18 mouse cellular contexts compared by ENCODE assay signal in genomic region chr8:111754736-111755135, GRCm38 (mm10).
"Had no signal": no experiment of that assay in that cellular context is flagged by ENCODE, and none has a peak within 500 bp of the region (broad histone marks: within the 10 kb centered on the region; RNA-seq: fewer than 3 reads in every experiment).

No protein-coding gene starts in this region.

- H3K4me2 ChIP-seq: liver, embryonic 15.5 days; lung, embryonic 15.5 days; midbrain, embryonic 12.5 days; neural tube, embryonic 13.5 days; neural tube, embryonic 15.5 days had no signal

- DNase-seq: lung, adult 18-20 months; midbrain, embryonic 14.5 days; retina, postnatal 1 day; right cerebral cortex, adult 18-20 months; right cerebral cortex, postnatal 25 days; right cerebral cortex, postnatal 4 days; spleen, adult 18-20 months; thymus, adult 18-20 months; thymus, postnatal 14 days; thymus, postnatal 36 days had no signal

- H3K27me3 ChIP-seq: liver, embryonic 15.5 days; lung, embryonic 15.5 days; midbrain, embryonic 12.5 days; neural tube, embryonic 13.5 days; neural tube, embryonic 15.5 days had no signal

- H3K9me3 ChIP-seq: liver, embryonic 15.5 days; lung, embryonic 15.5 days; midbrain, embryonic 10.5 days; midbrain, embryonic 12.5 days; neural tube, embryonic 13.5 days; neural tube, embryonic 15.5 days had no signal

- H3K9ac ChIP-seq: liver, embryonic 15.5 days; lung, embryonic 15.5 days; midbrain, embryonic 12.5 days; neural tube, embryonic 13.5 days; neural tube, embryonic 15.5 days had no signal

- H3K27ac ChIP-seq: liver, embryonic 15.5 days; midbrain, embryonic 10.5 days; midbrain, embryonic 12.5 days; neural tube, embryonic 13.5 days; neural tube, embryonic 15.5 days had no signal

- H3K4me3 ChIP-seq: liver, embryonic 15.5 days; lung, embryonic 15.5 days; midbrain, embryonic 10.5 days; midbrain, embryonic 12.5 days; myocyte; neural tube, embryonic 13.5 days; neural tube, embryonic 15.5 days had no signal

- H3K4me1 ChIP-seq: liver, embryonic 15.5 days; midbrain, embryonic 12.5 days; neural tube, embryonic 13.5 days; neural tube, embryonic 15.5 days had no signal

- ATAC-seq: midbrain, embryonic 16.5 days had no signal

- H3K36me3 ChIP-seq: liver, embryonic 15.5 days; lung, embryonic 15.5 days; midbrain, embryonic 10.5 days; midbrain, embryonic 12.5 days; neural tube, embryonic 13.5 days; neural tube, embryonic 15.5 days had no signal
